Comparison of ENCODE assay signal across 8 mouse cellular contexts in the genomic region with DNA sequence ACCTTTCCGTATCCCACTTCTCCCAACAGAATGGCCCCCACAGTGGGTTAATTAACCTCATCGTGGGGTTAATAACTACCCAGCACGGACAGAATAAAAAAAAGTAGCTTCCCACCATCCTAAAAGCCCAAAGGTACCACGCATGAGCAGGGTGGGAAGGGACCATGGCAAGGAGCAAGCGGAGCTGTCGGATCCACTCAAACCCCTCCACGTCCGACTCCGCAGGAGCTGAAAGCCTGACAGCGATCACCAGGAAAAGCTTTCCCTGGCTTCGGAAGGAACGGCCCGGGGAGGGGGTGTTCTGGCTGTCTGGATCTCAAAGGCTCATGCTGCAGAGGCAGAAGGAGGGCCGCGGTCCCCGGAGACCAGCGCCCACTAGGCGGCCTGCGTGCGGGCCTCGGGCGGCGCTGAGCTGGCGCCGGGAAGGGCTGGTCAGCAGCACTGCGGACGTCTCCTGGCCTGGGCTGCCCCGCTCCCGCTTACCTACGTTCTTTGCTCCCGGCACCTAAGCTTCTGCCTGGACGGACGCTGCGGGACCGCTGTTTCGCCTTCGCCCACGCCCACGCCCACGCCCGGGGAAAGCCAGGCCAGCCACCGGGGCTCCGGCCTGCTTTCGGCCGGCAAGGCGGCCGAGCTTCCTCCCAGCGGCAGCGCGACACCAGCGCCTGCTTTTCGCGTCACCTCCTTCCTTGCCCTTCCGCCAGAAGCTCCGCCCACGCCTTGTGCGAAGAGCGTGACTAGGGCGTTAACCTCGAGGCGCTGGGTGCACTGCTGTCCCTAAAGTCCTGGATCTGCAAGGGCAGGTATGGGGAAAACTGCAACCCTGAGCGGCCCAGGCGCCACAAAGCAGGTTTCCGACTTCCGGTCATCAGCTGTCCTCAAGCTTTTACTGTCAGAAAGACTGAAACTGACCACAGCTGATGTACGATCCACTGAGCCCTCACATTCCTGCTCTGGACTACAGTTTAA. TPM values are rescaled to one million over a fixed set of nuclear protein-coding genes. Genes with fewer than 3 reads are reported as not detected.
A peak's percentile ranks its signal among the peaks of the same experiment; 100 is the strongest.
DNase-seq lines count a peak whose midpoint lies in the region; ATAC-seq lines count a peak whose summit lies in the region.

Senp5 (minus strand) TSS at position 779 of the 969 bp plus-strand sequence.

- peak; percentile 94 to 97 for DNase-seq in adrenal gland, adult (ENCODE audit: inconsistent age in 2 of 2, low spot score in 1 of 2)
- DNase-seq in embryo, embryonic 10.5 days (ENCODE audit: low spot score), result peak; percentile 95
- DNase-seq in gastrocnemius, postnatal 14 days, result peak; percentile 92
- DNase-seq in left cerebral cortex, postnatal 10 days (ENCODE audit: extremely low spot score in 1 of 2, low spot score in 2 of 2), result peak; percentile 82 to 95
- peak; percentile 92 for DNase-seq in right cerebral cortex, postnatal 25 days
- peak; percentile 87 to 90 for DNase-seq in urinary bladder, postnatal 4 days (ENCODE audit: low spot score in 2 of 2)

- peak; percentile 99 for ATAC-seq in inflammation-experienced regulatory T-cells, adult 6 months
- ATAC-seq in megakaryocyte-erythroid progenitor cell, adult 5-6 weeks (replicated peaks; ENCODE audit: low FRiP score, low TSS enrichment, poor library complexity, severe bottlenecking), result peak; percentile 99

- intact Hi-C loops in gastrocnemius, postnatal 14 days (cut with DNase I; ENCODE audit: low total_unique reads), result no loop called here
- intact Hi-C loops in left cerebral cortex, postnatal 10 days (cut with DNase I), result no loop called here

RNA-seq across cellular contexts. Expression of gene Senp5, which starts in this region (rescaled TPM):
- total RNA-seq in gastrocnemius, postnatal 14 days (2021), result 10 to 100 TPM; 11.0 to 11.3 TPM
- polyA plus RNA-seq in inflammation-experienced regulatory T-cells, adult 6 months (2017; shearing (Covaris generic)), result 10 to 100 TPM; 11.1 to 12.7 (median 12.3) TPM
- 10 to 100 TPM; 41.7 to 43.8 TPM for total RNA-seq in left cerebral cortex, postnatal 10 days (2021)
- 17.0 and 17.2 TPM in 2 replicates for total RNA-seq in megakaryocyte-erythroid progenitor cell, adult 5-6 weeks (2014; fragmentation: Nextera tagmentation)
- total RNA-seq in megakaryocyte-erythroid progenitor cell, adult 5-6 weeks (2017), result 14.8 and 17.6 TPM in 2 replicates

Comparison
In these comparisons a context has a peak if more than half of its experiments do, and no peak if none do; other contexts are left out.
1. Peak in every context shown above with its lines: DNase-seq and ATAC-seq.